Mouse (Mus musculus): ENCODE results near the gene Masp1.

DNA sequence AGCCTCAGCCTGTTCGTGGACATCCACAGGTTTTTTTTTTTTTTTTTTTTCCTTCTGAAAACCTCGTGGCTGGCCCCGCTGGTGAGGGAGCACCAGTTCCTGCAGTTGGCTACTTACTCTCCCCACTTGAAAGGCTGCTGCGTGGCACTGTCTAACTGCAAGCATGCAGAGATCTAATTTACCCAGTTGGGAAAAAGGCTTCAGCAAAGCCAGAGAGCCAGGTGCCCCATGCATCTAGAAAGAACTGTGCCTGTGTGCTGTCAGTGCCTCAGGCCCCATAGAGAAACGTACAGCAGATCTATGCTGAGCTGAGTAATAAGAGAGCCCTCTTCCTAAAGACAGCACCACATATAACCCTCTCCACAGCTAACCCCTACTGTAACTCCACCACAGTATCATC lies 477 bp upstream of the Masp1 start:
- TF ChIP-seq GATA1 (IDR thresholded peaks at IDR 0.05; ENCODE audit: low read length): no peak
- no peak for TF ChIP-seq TAL1 (IDR thresholded peaks at IDR 0.05; ENCODE audit: low read length)

Data from erythroblast, embryonic 14.5 days (primary cell).